Mouse (Mus musculus): ENCODE data around the gene Tbx6. TPM values are rescaled to one million over a fixed set of nuclear protein-coding genes. Genes with fewer than 3 reads are reported as not detected.

Tbx6 gene
- total and polyA plus RNA-seq, 3 experiments = 0.12 to 0.15 TPM; not detected in 1

- peaks cover 13% of the 10 kb centered on the region for H3K79me2 ChIP-seq (ENCODE audit: control insufficient read depth, insufficient read depth, low read length, poor library complexity)
- H3K4me1 ChIP-seq (ENCODE audit: control insufficient read depth in 1 of 2, insufficient read depth in 2 of 2, low read length in 2 of 2) = peaks cover 20 to 46% of the 10 kb centered on the region in 2 experiments
- H3K9me3 ChIP-seq (replicated peaks; ENCODE audit: insufficient read depth, low read length) = no peaks in the 10 kb centered on the region
- TF ChIP-seq RCOR1 (IDR thresholded peaks at IDR 0.05; ENCODE audit: low read depth, low read length) (no peak; the same call in 1 of the 2 replicates), MAZ (IDR thresholded peaks at IDR 0.05; ENCODE audit: low read depth, low read length) (0 out of 2 replicates have a peak, but pooled peaks have one; percentile 15), MEF2A (IDR thresholded peaks at IDR 0.05; ENCODE audit: extremely low read depth, insufficient replicate concordance, low read depth, low read length, poor library complexity, severe bottlenecking) (no peak), NELFE (IDR thresholded peaks at IDR 0.05; ENCODE audit: low read depth, low read length) (peak; percentile 28; the same call in 1 of the 2 replicates), GATA1 (IDR thresholded peaks at IDR 0.05; ENCODE audit: low read depth, low read length) (peak; percentile 94), CTCF (IDR thresholded peaks at IDR 0.05 in 2 of 3, conservative IDR thresholded peaks at IDR 0.05 in 1 of 3; ENCODE audit: control insufficient read depth in 1 of 3, insufficient read depth in 1 of 3, low read depth in 2 of 3, low read length in 3 of 3, poor library complexity in 1 of 3, severe bottlenecking in 1 of 3) (no peak), TBP (IDR thresholded peaks at IDR 0.05; ENCODE audit: low read depth, low read length) (peak; percentile 71), MYB (IDR thresholded peaks at IDR 0.05; ENCODE audit: low read depth, low read length) (no peak), SIN3A (IDR thresholded peaks at IDR 0.05; ENCODE audit: low read length) (peak; percentile 82), ZKSCAN1 (IDR thresholded peaks at IDR 0.05; ENCODE audit: low read depth, low read length) (no peak), TCF12 (IDR thresholded peaks at IDR 0.05; ENCODE audit: low read depth, low read length) (peak; percentile 56), POLR2A (IDR thresholded peaks at IDR 0.05; ENCODE audit: control insufficient read depth in 1 of 2, insufficient read depth in 1 of 2, low read depth in 1 of 2, low read length in 2 of 2, poor library complexity in 1 of 2) (peak in 1 of 2 experiments; percentile 55; a peak in 1 of 4 replicates), RAD21 (IDR thresholded peaks at IDR 0.05; ENCODE audit: low read depth, low read length) (no peak), CHD1 (IDR thresholded peaks at IDR 0.05; ENCODE audit: low read depth, low read length) (no peak), USF2 (IDR thresholded peaks at IDR 0.05; ENCODE audit: borderline replicate concordance in 1 of 2, insufficient read depth in 1 of 2, low read depth in 1 of 2, low read length in 2 of 2) (no peak), USF1 (IDR thresholded peaks at IDR 0.05; ENCODE audit: low read depth, low read length) (no peak), MXI1 (IDR thresholded peaks at IDR 0.05; ENCODE audit: low read depth, low read length) (no peak; the same call in 1 of the 2 replicates), POLR2AphosphoS2 (IDR thresholded peaks at IDR 0.05; ENCODE audit: low read length) (no peak), SMC3 (IDR thresholded peaks at IDR 0.05; ENCODE audit: low read depth, low read length) (no peak), UBTF (IDR thresholded peaks at IDR 0.05; ENCODE audit: borderline replicate concordance, insufficient read depth, low read depth, low read length) (no peak), MAFK (IDR thresholded peaks at IDR 0.05; ENCODE audit: borderline replicate concordance, low read depth, low read length) (no peak), HCFC1 (IDR thresholded peaks at IDR 0.05; ENCODE audit: low read depth, low read length) (peak; percentile 50; the same call in 1 of the 2 replicates), EP300 (IDR thresholded peaks at IDR 0.05; ENCODE audit: low read depth in 1 of 2, low read length in 2 of 2) (peak; percentile 43 to 60), ETS1 (IDR thresholded peaks at IDR 0.05; ENCODE audit: low read depth, low read length) (peak; percentile 87), ZNF384 (IDR thresholded peaks at IDR 0.05; ENCODE audit: low read depth, low read length) (no peak), E2F4 (IDR thresholded peaks at IDR 0.05; ENCODE audit: borderline replicate concordance, low read depth, low read length) (no peak), TAL1 (IDR thresholded peaks at IDR 0.05; ENCODE audit: low read length) (peak; percentile 59), MYC (IDR thresholded peaks at IDR 0.05; ENCODE audit: low read depth, low read length) (peak; percentile 59; the same call in 1 of the 2 replicates), JUND (IDR thresholded peaks at IDR 0.05; ENCODE audit: low read depth, low read length) (no peak), KAT2A (conservative IDR thresholded peaks at IDR 0.05; ENCODE audit: low read depth, low read length) (no peak), CHD2 (IDR thresholded peaks at IDR 0.05; ENCODE audit: low read length) (no peak), MAX (IDR thresholded peaks at IDR 0.05; ENCODE audit: low read length) (no peak), GABPA (IDR thresholded peaks at IDR 0.05; ENCODE audit: low read depth, low read length) (no peak), ZMIZ1 (IDR thresholded peaks at IDR 0.05; ENCODE audit: low read depth, low read length) (no peak; the same call in 1 of the 2 replicates), ELF1 (IDR thresholded peaks at IDR 0.05; ENCODE audit: low read depth, low read length) (0 out of 2 replicates have a peak, but pooled peaks have one; percentile 12), ZC3H11A (IDR thresholded peaks at IDR 0.05; ENCODE audit: low read depth, low read length) (no peak), POLR2AphosphoS5 (IDR thresholded peaks at IDR 0.05; ENCODE audit: borderline replicate concordance, low read depth, low read length) (no peak)
These were observed 21.9 kb downstream of the Tbx6 start for GRCm38 (mm10) chr7:126803181-126803580.

More at GRCm38 (mm10) chr7:126803181-126803580, 21.9 kb downstream of the Tbx6 start:
- Histone ChIP-seq H3K36me3 (ENCODE audit: control insufficient read depth in 1 of 2, insufficient read depth in 2 of 2, low read length in 2 of 2) (peaks cover 0 to 37% of the 10 kb centered on the region in 2 experiments; a peak in 2 of 4 replicates), H3K9ac (ENCODE audit: control insufficient read depth, low read depth, low read length, poor library complexity, severe bottlenecking) (peak overlapping the region; percentile 43), H3K27me3 (ENCODE audit: control insufficient read depth in 1 of 2, insufficient read depth in 2 of 2, low read length in 2 of 2) (no peaks in the 10 kb centered on the region), H3K4me3 (ENCODE audit: control insufficient read depth in 1 of 2, insufficient read depth in 1 of 2, low read depth in 2 of 2, low read length in 2 of 2) (peak overlapping the region in 1 of 2 experiments; percentile 25; a peak in 2 of 4 replicates), H3K27ac (ENCODE audit: control insufficient read depth, low read depth, low read length) (peak overlapping the region; percentile 92)
- DNase-seq (ENCODE audit: low read depth, low spot score) = peak; percentile 94
